Mouse (Mus musculus) bone marrow, adult 2 months (tissue): ENCODE results near the gene Tigit.

Experiments used
- CTCF ChIP-seq: fragments of 200-500 bp; IDR thresholded peaks from 2 replicates; pipeline ENCODE4 v1.5.1; 2011; ENCODE audit warnings: low read length, control low read depth; ENCODE audit not compliant: control insufficient read depth, insufficient read depth
- POLR2A ChIP-seq: fragments of 200-500 bp; IDR thresholded peaks from 2 replicates; pipeline ENCODE4 v1.6.1; 2011; ENCODE audit warnings: low read depth, mild to moderate bottlenecking, control low read depth, low read length, borderline replicate concordance; ENCODE audit not compliant: control insufficient read depth

- TF ChIP-seq POLR2A (no peak), CTCF (no peak)
These were observed 35.3 kb downstream of the Tigit start for GRCm38 (mm10) chr16:43628662-43629061.
